ENCODE assay signal across 10 mouse cellular contexts in genomic region chr7:63991085-63992010, GRCm38 (mm10). TPM values are rescaled to one million over a fixed set of nuclear protein-coding genes. Genes with fewer than 3 reads are reported as not detected.
DNase-seq lines count a peak whose midpoint lies in the region; ATAC-seq lines count a peak whose summit lies in the region.
"Had no signal": no experiment of that assay in that cellular context is flagged by ENCODE, and none has a peak within 500 bp of the region (broad histone marks: within the 10 kb centered on the region; RNA-seq: fewer than 3 reads in every experiment).

No protein-coding gene starts in this region.

- H3K4me3 ChIP-seq in kidney, embryonic 16.5 days (ENCODE audit: low read length), result no peak overlapping the region
- H3K4me3 ChIP-seq: limb, embryonic 13.5 days; myocyte had no signal

- intact Hi-C loops in left cerebral cortex, postnatal 36 days (cut with DNase I), result no loop called here
- intact Hi-C loops in gastrocnemius, postnatal 36 days (cut with DNase I), result no loop called here

- H3K36me3 ChIP-seq in kidney, embryonic 16.5 days (ENCODE audit: insufficient read depth, low read length), result no peaks in the 10 kb centered on the region
- H3K36me3 ChIP-seq: limb, embryonic 13.5 days had no signal

- ATAC-seq in kidney, embryonic 16.5 days (ENCODE audit: low FRiP score, low TSS enrichment), result no peak

- peak; percentile 32 to 59 for DNase-seq in left cerebral cortex, postnatal 36 days (ENCODE audit: low spot score in 2 of 2)
- DNase-seq in left cerebral cortex, adult 11 months (ENCODE audit: low spot score), result no peak
- peak; percentile 99 for DNase-seq in cerebellum, adult 11-12 months
- peak; percentile 81 for DNase-seq in layer of hippocampus, adult 9-11 months
- peak; percentile 65 to 78 for DNase-seq in thymus, adult 18-20 months
- no peak for DNase-seq in gastrocnemius, postnatal 25 days
- no peak for DNase-seq in gastrocnemius, postnatal 36 days

- WGBS in kidney, embryonic 16.5 days, result 85% methylated on average over 12 of the region's 12 CpGs

- no peaks in the 10 kb centered on the region for H3K27me3 ChIP-seq in kidney, embryonic 16.5 days (ENCODE audit: insufficient read depth, low read length)
- H3K27me3 ChIP-seq: limb, embryonic 13.5 days had no signal

- H3K27ac ChIP-seq in kidney, embryonic 16.5 days (ENCODE audit: low read length), result no peak overlapping the region
- H3K27ac ChIP-seq: limb, embryonic 13.5 days had no signal

- peaks cover 11% of the 10 kb centered on the region for H3K4me1 ChIP-seq in kidney, embryonic 16.5 days (ENCODE audit: insufficient read depth, low read length)

- no peak overlapping the region for H3K9ac ChIP-seq in kidney, embryonic 16.5 days (replicated peaks; ENCODE audit: low read length)
- H3K9ac ChIP-seq: limb, embryonic 13.5 days had no signal

- H3K4me2 ChIP-seq in kidney, embryonic 16.5 days (replicated peaks; ENCODE audit: low read depth, low read length), result no peak overlapping the region
- H3K4me2 ChIP-seq: limb, embryonic 13.5 days had no signal

- no peaks in the 10 kb centered on the region for H3K9me3 ChIP-seq in kidney, embryonic 16.5 days (ENCODE audit: low read length)
- H3K9me3 ChIP-seq: limb, embryonic 13.5 days had no signal

RNA-seq across cellular contexts. Expression of gene Klf13, which starts 52.6 kb away (rescaled TPM):
- 100 to 1,000 TPM; 168 to 175 TPM for total RNA-seq in left cerebral cortex, postnatal 36 days (2021)
- 23.2 and 23.7 TPM in 2 replicates for polyA plus RNA-seq in kidney, embryonic 16.5 days (2015; fragmentation: Nextera tagmentation; extraction: Ambion mirVana)
- 10 to 100 TPM; 38.9 to 43.1 TPM for total RNA-seq in gastrocnemius, postnatal 25 days (2021)
- 10 to 100 TPM; 42.3 to 47.7 TPM for total RNA-seq in gastrocnemius, postnatal 36 days (2021)

Comparison
In these comparisons a context has a peak if more than half of its experiments do, and no peak if none do; other contexts are left out.
1. DNase-seq: peak in left cerebral cortex, postnatal 36 days (2 of 2), cerebellum, adult 11-12 months (single experiment), layer of hippocampus, adult 9-11 months (single experiment) and thymus, adult 18-20 months (2 of 2); none in left cerebral cortex, adult 11 months (single experiment), gastrocnemius, postnatal 25 days (single experiment) and gastrocnemius, postnatal 36 days (0 of 2).